Mouse (Mus musculus) hindbrain, embryonic 11.5 days (tissue): ENCODE measurements around the gene Pvr. TPM values are rescaled to one million over a fixed set of nuclear protein-coding genes. Genes with fewer than 3 reads are reported as not detected.

Experiments
- polyA plus RNA-seq: library from polyadenylated mRNA; unstranded; fragments of >200 nt; fragmentation: Nextera tagmentation; extraction: Ambion mirVana; gene quantifications from 2 replicates; pipeline ENCODE4 v1.2.1, GENCODE M21; 2014

Pvr gene
- polyA plus RNA-seq, 1 experiment from 2014 or later = 2.8 TPM

Other genes with a start within 250 kb of the Pvr start
- gene Apoc2, start 243.2 kb downstream of the Pvr start, polyA plus RNA-seq = 0.33 TPM in 1 of 2 replicates, not detected in the other
- gene Gm44805, start 239.7 kb downstream of the Pvr start, polyA plus RNA-seq = not detected in 2 replicates
- not detected in 2 replicates for gene Apoc4, start 239.7 kb downstream of the Pvr start, polyA plus RNA-seq
- gene Apoc1, start 228.5 kb downstream of the Pvr start, polyA plus RNA-seq = 3.0 and 3.4 TPM in 2 replicates
- gene Apoe, start 222.0 kb downstream of the Pvr start, polyA plus RNA-seq = 192 and 221 TPM in 2 replicates
- gene Tomm40, start 205.7 kb downstream of the Pvr start, polyA plus RNA-seq = 113 and 129 TPM in 2 replicates
- gene Nectin2, start 170.7 kb downstream of the Pvr start, polyA plus RNA-seq = 52.5 and 60.3 TPM in 2 replicates
- 20.6 and 22.1 TPM in 2 replicates for gene Bcam, start 150.1 kb downstream of the Pvr start, polyA plus RNA-seq
- gene Cblc, start 124.4 kb downstream of the Pvr start, polyA plus RNA-seq = 0.59 and 0.63 TPM in 2 replicates
- gene Bcl3, start 98.4 kb downstream of the Pvr start, polyA plus RNA-seq = 0.26 and 0.33 TPM in 2 replicates
- gene Gm19345, start 69.2 kb downstream of the Pvr start, polyA plus RNA-seq = 0.17 TPM in 1 of 2 replicates, not detected in the other
- not detected in 2 replicates for gene Ceacam16, start 59.9 kb downstream of the Pvr start, polyA plus RNA-seq
- gene Ceacam19, start 33.2 kb downstream of the Pvr start, polyA plus RNA-seq = not detected in 2 replicates
- 0.15 TPM in 1 of 2 replicates, not detected in the other for gene Igsf23, start 29.6 kb upstream of the Pvr start, polyA plus RNA-seq
- gene Ceacam20, start 44.3 kb upstream of the Pvr start, polyA plus RNA-seq = not detected in 2 replicates
- not detected in 2 replicates for gene Nlrp9b, start 70.3 kb upstream of the Pvr start, polyA plus RNA-seq
- gene Vmn1r91, start 178.5 kb upstream of the Pvr start, polyA plus RNA-seq = not detected in 2 replicates
- not detected in 2 replicates for gene Gm16442, start 201.4 kb upstream of the Pvr start, polyA plus RNA-seq
- gene Vmn1r93, start 217.9 kb upstream of the Pvr start, polyA plus RNA-seq = not detected in 2 replicates
- not detected in 2 replicates for gene Vmn1r94, start 247.2 kb upstream of the Pvr start, polyA plus RNA-seq